Mouse (Mus musculus) spleen, postnatal 10 days (tissue): Measurements from ENCODE around the gene Vps4b.
"Not testable (repeated sequence)": the region's sequence is repeated elsewhere in the genome, so short reads cannot be mapped to it uniquely, and the experiment has no call there.

Source experiments
- DNase-seq, 2 experiments: peaks; one replicate each; pipeline ENCODE4 v3.0.0; 2021 to 2022; ENCODE audit warnings: low spot score in 2 of 2

Vps4b gene

GRCm38 (mm10) chr1:106752013-106752412 lies 44.5 kb downstream of the Vps4b start:
- DNase-seq, result no peak

- DNase-seq, result no peak
Measured at GRCm38 (mm10) chr1:106750656-106751055, 45.9 kb downstream of the Vps4b start.

GRCm38 (mm10) chr1:106748555-106749315 lies 47.8 kb downstream of the Vps4b start:
- DNase-seq, result no peak

GRCm38 (mm10) chr1:106742980-106743379 lies 53.5 kb downstream of the Vps4b start:
- no peak for DNase-seq

DNA sequence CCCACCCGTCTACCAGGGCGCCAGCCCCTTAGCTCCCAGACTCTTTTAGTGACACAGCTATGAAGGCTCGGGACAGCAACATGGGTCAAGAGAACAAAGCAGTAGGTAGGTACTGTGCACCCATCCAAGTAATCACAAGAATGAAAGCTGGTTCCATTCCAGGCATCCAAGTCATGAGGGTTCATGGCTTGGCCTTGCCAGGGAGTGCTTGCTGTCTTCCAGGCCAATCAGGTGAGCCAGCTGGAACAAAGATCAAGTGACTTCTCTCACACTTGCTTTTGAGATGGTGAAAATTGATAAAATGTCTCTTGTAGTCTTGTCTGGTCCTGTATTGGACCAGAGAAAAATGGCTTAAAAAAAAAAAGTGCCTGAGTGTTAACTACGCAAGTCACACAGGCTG lies 55.8 kb downstream of the Vps4b start:
- DNase-seq, result no peak

DNA sequence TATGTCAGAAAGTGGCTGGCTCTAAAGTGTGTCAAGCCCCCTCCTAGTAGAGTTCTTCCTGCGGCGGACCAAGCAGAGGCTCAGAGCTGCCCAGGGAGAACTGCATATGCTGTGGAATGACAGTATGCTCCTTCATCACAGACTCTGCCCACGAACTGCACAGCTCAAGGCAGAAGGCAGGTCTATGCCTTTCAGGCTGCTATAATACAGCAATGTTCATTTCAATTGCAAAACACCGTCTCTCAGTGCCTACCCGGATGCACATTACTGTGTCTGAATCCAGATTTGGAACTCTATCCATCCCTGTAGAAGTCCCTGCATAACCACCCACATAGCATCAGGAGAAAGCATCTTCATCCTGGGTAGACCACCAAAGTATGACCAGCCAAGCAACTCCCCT lies 56.7 kb downstream of the Vps4b start:
- no peak for DNase-seq

DNA sequence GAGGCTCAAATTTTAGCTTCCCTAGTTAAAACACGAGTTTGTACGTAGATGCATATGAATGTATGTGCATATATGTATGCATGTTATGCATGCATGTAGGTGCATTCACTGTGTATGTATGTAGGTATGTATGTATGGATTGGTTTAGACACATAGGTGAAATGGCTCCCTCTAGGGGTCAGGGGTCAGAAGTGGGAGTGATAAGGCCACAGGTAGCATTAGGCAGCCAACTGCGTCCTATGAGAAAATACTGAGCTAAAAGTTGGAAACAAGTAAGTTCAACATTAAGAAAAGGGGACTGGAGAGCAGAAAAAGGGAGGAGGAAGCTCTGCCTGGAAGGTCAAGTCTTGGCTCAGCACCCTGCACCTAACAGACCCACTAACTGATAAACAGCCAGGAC lies 58.4 kb downstream of the Vps4b start:
- DNase-seq, result peak in 1 of 2 experiments; percentile 57

DNA sequence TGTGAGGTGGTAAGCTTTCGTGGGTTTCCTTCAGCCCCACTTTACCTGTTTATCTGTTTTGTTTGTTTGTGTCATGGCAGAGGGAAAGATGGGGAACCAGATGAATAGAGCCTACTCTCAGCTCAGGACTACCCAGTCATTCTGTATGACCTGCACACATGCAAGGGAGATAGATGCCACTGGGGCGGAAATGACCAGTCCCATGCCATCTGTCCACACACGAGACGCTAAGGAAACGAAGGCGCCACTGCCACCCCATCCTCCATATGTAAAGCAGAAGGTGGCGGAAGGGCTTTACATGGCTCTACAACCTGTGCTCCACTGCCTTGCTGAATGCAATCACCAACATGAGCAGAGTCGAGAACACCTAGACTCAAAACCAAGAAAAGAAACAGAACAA lies 60.3 kb downstream of the Vps4b start:
- DNase-seq, result no peak

- peak in 1 of 2 experiments; percentile 57 for DNase-seq
Measured at GRCm38 (mm10) chr1:106735586-106735985, 60.9 kb downstream of the Vps4b start.

DNA sequence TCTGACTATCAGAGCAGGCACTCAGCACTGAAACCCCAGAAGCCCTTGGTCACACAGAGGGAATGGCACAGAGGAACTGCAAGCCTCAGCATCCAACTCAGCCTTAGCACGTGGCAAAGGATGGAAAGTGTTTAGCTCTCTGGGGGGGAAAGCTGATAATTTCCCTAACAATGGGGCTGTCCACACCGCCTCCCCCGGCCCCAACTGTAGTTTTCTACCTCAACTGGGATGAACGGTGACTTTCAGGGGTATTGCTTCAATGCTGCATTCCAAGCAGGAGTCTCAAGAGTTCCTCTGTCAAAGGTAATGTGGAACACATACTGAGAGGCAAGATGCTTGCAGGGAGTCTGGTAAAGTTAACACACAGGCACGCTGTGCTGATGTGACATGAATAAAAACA lies 74.5 kb downstream of the Vps4b start:
- no peak for DNase-seq

GRCm38 (mm10) chr1:106717736-106718135 lies 78.8 kb downstream of the Vps4b start:
- not testable (repeated sequence) for DNase-seq

DNA sequence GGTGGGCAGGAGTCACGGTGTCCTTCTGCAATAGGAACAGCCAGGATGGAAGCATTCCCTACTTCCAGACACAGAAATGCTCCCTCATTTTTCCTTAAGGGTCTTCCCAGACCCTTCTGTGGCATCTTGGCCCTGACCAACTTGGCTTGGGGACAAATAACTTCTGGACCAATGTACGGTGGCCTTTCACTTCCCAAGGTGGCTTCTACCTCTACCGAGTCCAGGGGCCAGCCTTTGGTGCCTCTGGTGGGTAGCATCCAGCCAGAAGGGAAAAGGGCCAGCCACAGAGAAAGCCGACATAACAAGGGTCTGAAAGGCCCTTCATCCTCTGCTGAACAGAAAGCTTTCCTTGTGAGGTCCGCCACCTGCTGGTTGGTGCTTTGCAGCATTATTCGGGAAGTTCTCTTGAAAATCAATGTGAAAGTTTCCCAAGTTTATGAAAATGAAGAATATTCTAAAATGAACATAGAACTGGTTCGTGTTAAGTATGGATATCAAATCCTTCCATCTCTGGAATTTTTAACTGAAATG lies 79.4 kb downstream of the Vps4b start:
- DNase-seq, result peak; percentile 30 to 78

GRCm38 (mm10) chr1:106716141-106716540 lies 80.4 kb downstream of the Vps4b start:
- DNase-seq, result no peak

- DNase-seq, result no peak
Measured at GRCm38 (mm10) chr1:106715111-106716083, 81.1 kb downstream of the Vps4b start.

- no peak for DNase-seq
Measured at GRCm38 (mm10) chr1:106714530-106714981, 82.0 kb downstream of the Vps4b start.
